Mouse (Mus musculus): ENCODE measurements at regions not wholly inside any gene's neighbourhood (a gene's known extent, or its start where the extent isn't known, plus 50 kb on each side); places are given as distances from the start of the nearest gene placed in this dataset.

GRCm38 (mm10) chr2:39377264-39377663 lies 151.0 kb upstream of the Ppp6c start:
- TF ChIP-seq CTCF (IDR thresholded peaks at IDR 0.05; ENCODE audit: extremely low read depth, insufficient read length, insufficient replicate concordance, low read depth, low read length): no peak
- TF ChIP-seq POLR2A (IDR thresholded peaks at IDR 0.05; ENCODE audit: low read depth, low read length): no peak
